In the genomic region with DNA sequence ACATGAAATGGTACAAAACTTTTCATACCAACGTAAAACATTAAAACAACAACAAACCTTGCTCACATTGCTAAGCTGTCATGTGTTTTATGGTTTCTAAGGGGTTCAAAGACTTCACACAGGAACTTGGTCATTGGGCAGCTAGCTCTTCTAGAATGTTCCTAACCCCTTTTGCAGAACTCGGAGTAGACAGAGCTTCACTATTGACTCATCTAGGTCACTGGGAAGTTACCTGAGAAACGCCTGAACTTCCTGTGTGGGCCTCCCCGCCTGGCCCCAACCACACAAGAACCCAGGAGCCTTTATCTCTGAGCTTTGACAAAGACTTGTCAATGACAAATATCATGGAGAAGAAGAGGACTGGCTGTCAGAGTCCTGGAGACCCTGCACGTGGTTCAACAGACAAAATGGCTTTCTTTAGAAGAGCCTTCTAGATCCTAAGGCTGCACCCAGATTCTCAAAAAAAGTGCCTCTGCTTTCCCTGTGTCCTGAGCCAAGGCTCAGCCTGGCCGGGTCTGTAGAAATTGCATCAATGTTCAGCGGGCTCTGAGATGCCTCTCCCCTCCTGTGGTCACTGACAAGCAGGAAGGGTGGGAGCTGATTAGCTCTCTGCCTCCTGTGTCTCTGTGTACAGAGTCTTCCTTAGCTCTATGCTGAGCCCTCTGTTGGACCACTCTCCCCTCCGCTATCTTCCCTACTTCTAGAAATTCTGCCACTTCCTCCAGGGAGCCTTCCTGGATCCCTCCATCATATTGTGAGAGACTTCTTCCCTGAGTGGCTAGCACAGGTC, we compare ENCODE assay signal across 17 mouse cellular contexts. TPM values are rescaled to one million over a fixed set of nuclear protein-coding genes. Genes with fewer than 3 reads are reported as not detected.
DNase-seq lines count a peak whose midpoint lies in the region; ATAC-seq lines count a peak whose summit lies in the region.
"Had no signal": no experiment of that assay in that cellular context is flagged by ENCODE, and none has a peak within 500 bp of the region (broad histone marks: within the 10 kb centered on the region; RNA-seq: fewer than 3 reads in every experiment).

No protein-coding gene starts in this region.

- H3K4me1 ChIP-seq in midbrain, embryonic 15.5 days = no peaks in the 10 kb centered on the region

- no peak overlapping the region for H3K4me3 ChIP-seq in midbrain, embryonic 15.5 days
- H3K4me3 ChIP-seq: forebrain, embryonic 13.5 days; hindbrain, embryonic 15.5 days; neural tube, embryonic 15.5 days had no signal

- H3K9me3 ChIP-seq in midbrain, embryonic 15.5 days = no peaks in the 10 kb centered on the region
- H3K9me3 ChIP-seq: forebrain, embryonic 13.5 days; hindbrain, embryonic 15.5 days; neural tube, embryonic 15.5 days had no signal

- no peak overlapping the region for H3K4me2 ChIP-seq in midbrain, embryonic 15.5 days
- H3K4me2 ChIP-seq: forebrain, embryonic 13.5 days; hindbrain, embryonic 15.5 days; lung, embryonic 14.5 days; neural tube, embryonic 15.5 days had no signal

- H3K27me3 ChIP-seq in midbrain, embryonic 15.5 days (replicated peaks) = no peaks in the 10 kb centered on the region
- H3K27me3 ChIP-seq: forebrain, embryonic 13.5 days; hindbrain, embryonic 15.5 days had no signal

- DNase-seq in 416B (ENCODE audit: low read depth) (peak; percentile 59), liver (peak; percentile 48)
- DNase-seq in T-cell, adult 2 months (ENCODE audit: low spot score) = peak; percentile 83
- no peak for DNase-seq in B cell, adult 2 months
- DNase-seq in spleen, postnatal 4 days (ENCODE audit: low spot score in 2 of 2) = no peak
- DNase-seq in embryo, embryonic 9.5 days (ENCODE audit: extremely low spot score) = no peak
- DNase-seq: adrenal gland, postnatal 25 days; heart, adult 18-20 months; kidney, adult 8-10 months; left cerebral cortex, postnatal 4 days; lung, embryonic 14.5 days; retina, postnatal 1 day had no signal

- H3K27ac ChIP-seq in midbrain, embryonic 15.5 days = no peak overlapping the region
- H3K27ac ChIP-seq: forebrain, embryonic 13.5 days; hindbrain, embryonic 15.5 days; neural tube, embryonic 15.5 days had no signal

- ATAC-seq in megakaryocyte, adult 5-6 weeks (ENCODE audit: poor library complexity, severe bottlenecking) = peak; percentile 56
- ATAC-seq in midbrain, embryonic 15.5 days (replicated peaks) = no peak
- ATAC-seq: forebrain, embryonic 13.5 days had no signal

- H3K36me3 ChIP-seq in midbrain, embryonic 15.5 days (replicated peaks) = no peaks in the 10 kb centered on the region
- H3K36me3 ChIP-seq: hindbrain, embryonic 15.5 days; neural tube, embryonic 15.5 days had no signal

- no peak overlapping the region for H3K9ac ChIP-seq in midbrain, embryonic 15.5 days
- H3K9ac ChIP-seq: forebrain, embryonic 13.5 days; hindbrain, embryonic 15.5 days; lung, embryonic 14.5 days; neural tube, embryonic 15.5 days had no signal

- 87% methylated on average over 8 of the region's 8 CpGs for WGBS in midbrain, embryonic 15.5 days

RNA-seq across cellular contexts. Expression of a gene that starts 7.3 kb away (rescaled TPM):
- total RNA-seq in megakaryocyte, adult 5-6 weeks (2015) = 93.4 and 112 TPM in 2 replicates
- total RNA-seq in megakaryocyte, adult 5-6 weeks (2017) = 44.7 and 61.5 TPM in 2 replicates
- polyA plus RNA-seq in midbrain, embryonic 15.5 days (2015; fragmentation: Nextera tagmentation; extraction: Ambion mirVana) = 0.43 and 0.67 TPM in 2 replicates

Comparison
In these comparisons a context has a peak if more than half of its experiments do, and no peak if none do; other contexts are left out.
1. DNase-seq: peak in 416B (single experiment), T-cell, adult 2 months (single experiment) and liver (single experiment); none in B cell, adult 2 months (0 of 2), spleen, postnatal 4 days (0 of 2) and embryo, embryonic 9.5 days (single experiment).